In the genomic region with DNA sequence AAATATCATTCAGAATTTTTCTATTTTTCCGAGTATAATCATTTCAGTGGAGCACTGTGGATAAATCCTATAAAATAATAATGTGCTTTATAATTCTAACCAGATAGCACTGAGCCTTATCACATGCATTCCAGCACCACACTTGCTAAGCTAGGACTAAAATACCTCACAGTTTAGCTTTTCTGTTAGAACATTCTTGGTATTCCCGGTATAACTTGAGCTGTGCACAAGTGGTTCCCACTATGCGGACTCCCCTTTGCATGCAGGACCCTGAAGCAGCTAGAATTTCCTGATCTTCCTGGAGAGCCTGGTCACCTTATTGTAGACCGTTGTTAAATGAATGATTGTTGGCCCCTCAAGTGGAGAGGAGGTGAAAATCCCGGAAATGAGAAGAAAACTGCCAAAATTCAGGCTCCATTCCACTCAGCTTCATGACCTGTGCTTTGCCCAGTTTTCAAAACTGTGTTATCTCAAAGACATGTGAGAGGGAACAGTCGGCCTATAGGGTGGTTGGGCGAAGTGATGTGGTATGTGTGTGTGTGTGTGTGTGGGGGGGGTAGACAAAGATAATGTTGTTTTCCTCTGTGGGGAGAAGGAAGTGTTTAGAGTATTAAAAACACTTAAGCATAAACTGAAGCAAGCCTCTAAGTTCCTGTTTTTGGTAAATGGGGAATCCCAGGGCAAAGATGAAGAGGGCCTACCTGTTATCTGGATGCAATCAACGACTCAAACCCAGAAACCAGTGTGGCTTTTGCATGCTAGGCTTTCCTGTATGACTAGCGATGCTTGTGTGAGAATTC, we compare ENCODE assay signal across 14 mouse cellular contexts.
DNase-seq lines count a peak whose midpoint lies in the region; ATAC-seq lines count a peak whose summit lies in the region.
"Had no signal": no experiment of that assay in that cellular context is flagged by ENCODE, and none has a peak within 500 bp of the region (broad histone marks: within the 10 kb centered on the region; RNA-seq: fewer than 3 reads in every experiment).

No protein-coding gene starts in this region.

- no peak for DNase-seq in lung, adult 18-20 months
- DNase-seq in CD4-positive helper T cell, adult 2 months (ENCODE audit: low read depth, low spot score): peak; percentile 79
- peak; percentile 84 for DNase-seq in MEL-GATA-1-ER (ENCODE audit: extremely low read depth, low read depth)
- no peak for DNase-seq in left cerebral cortex, postnatal 14 days (ENCODE audit: low spot score in 2 of 2)
- no peak for DNase-seq in frontal cortex, adult 2 months (ENCODE audit: extremely low spot score in 1 of 2, low spot score in 1 of 2)
- no peak for DNase-seq in left cerebral cortex, adult 11 months (ENCODE audit: low spot score)
- DNase-seq: cerebellum, adult 9-11 months; heart, postnatal 10 days; liver, postnatal 0 days; thymus, postnatal 4 days had no signal

- peak; percentile 32 for ATAC-seq in lung, embryonic 16.5 days (ENCODE audit: low read depth)
- peak; percentile 85 for ATAC-seq in megakaryocyte progenitor cell, adult 5-6 weeks (replicated peaks; ENCODE audit: poor library complexity)
- ATAC-seq: liver, postnatal 0 days had no signal

- no peak overlapping the region for H3K4me3 ChIP-seq in lung, embryonic 16.5 days (ENCODE audit: low read length)
- H3K4me3 ChIP-seq: forebrain, embryonic 10.5 days; limb, embryonic 13.5 days had no signal

- H3K4me2 ChIP-seq in lung, embryonic 16.5 days (ENCODE audit: low read depth, low read length): no peak overlapping the region
- H3K4me2 ChIP-seq: limb, embryonic 13.5 days had no signal

- peaks cover 22% of the 10 kb centered on the region for H3K4me1 ChIP-seq in lung, embryonic 16.5 days (replicated peaks; ENCODE audit: control insufficient read depth, insufficient read depth, low read length)

- no peaks in the 10 kb centered on the region for H3K9me3 ChIP-seq in lung, embryonic 16.5 days (ENCODE audit: control insufficient read depth, low read length)
- H3K9me3 ChIP-seq: forebrain, embryonic 10.5 days; limb, embryonic 13.5 days had no signal

- intact Hi-C loops in left cerebral cortex, postnatal 14 days (cut with DNase I): no loop called here

- no peaks in the 10 kb centered on the region for H3K36me3 ChIP-seq in lung, embryonic 16.5 days (ENCODE audit: control insufficient read depth, insufficient read depth, low read length)
- H3K36me3 ChIP-seq: forebrain, embryonic 10.5 days; limb, embryonic 13.5 days had no signal

- H3K9ac ChIP-seq in lung, embryonic 16.5 days (ENCODE audit: low read length): no peak overlapping the region
- H3K9ac ChIP-seq: limb, embryonic 13.5 days; liver, postnatal 0 days had no signal

- H3K27ac ChIP-seq in lung, embryonic 16.5 days (ENCODE audit: low read length): peak overlapping the region; percentile 66
- H3K27ac ChIP-seq: forebrain, embryonic 10.5 days; limb, embryonic 13.5 days had no signal

- WGBS in lung, embryonic 16.5 days: 54% methylated on average over 9 of the region's 9 CpGs

- no peaks in the 10 kb centered on the region for H3K27me3 ChIP-seq in lung, embryonic 16.5 days (ENCODE audit: control insufficient read depth, insufficient read depth, low read depth, low read length)
- H3K27me3 ChIP-seq: limb, embryonic 13.5 days had no signal

Comparison
In these comparisons a context has a peak if more than half of its experiments do, and no peak if none do; other contexts are left out.
1. DNase-seq: peak in CD4-positive helper T cell, adult 2 months (single experiment) and MEL-GATA-1-ER (single experiment); none in lung, adult 18-20 months (0 of 2), left cerebral cortex, postnatal 14 days (0 of 2), frontal cortex, adult 2 months (0 of 2) and left cerebral cortex, adult 11 months (single experiment).